Mouse (Mus musculus) CD4-positive helper T cell, adult 2 months (primary cell): Measurements from ENCODE around the gene Epm2a.
"Not testable (repeated sequence)": the region's sequence is repeated elsewhere in the genome, so short reads cannot be mapped to it uniquely, and the experiment has no call there.

Experiments
- DNase-seq: peaks from one replicate; pipeline ENCODE4 v3.0.0-alpha.2; 2012; ENCODE audit warnings: low read depth, missing footprints, low spot score

Epm2a gene

DNA sequence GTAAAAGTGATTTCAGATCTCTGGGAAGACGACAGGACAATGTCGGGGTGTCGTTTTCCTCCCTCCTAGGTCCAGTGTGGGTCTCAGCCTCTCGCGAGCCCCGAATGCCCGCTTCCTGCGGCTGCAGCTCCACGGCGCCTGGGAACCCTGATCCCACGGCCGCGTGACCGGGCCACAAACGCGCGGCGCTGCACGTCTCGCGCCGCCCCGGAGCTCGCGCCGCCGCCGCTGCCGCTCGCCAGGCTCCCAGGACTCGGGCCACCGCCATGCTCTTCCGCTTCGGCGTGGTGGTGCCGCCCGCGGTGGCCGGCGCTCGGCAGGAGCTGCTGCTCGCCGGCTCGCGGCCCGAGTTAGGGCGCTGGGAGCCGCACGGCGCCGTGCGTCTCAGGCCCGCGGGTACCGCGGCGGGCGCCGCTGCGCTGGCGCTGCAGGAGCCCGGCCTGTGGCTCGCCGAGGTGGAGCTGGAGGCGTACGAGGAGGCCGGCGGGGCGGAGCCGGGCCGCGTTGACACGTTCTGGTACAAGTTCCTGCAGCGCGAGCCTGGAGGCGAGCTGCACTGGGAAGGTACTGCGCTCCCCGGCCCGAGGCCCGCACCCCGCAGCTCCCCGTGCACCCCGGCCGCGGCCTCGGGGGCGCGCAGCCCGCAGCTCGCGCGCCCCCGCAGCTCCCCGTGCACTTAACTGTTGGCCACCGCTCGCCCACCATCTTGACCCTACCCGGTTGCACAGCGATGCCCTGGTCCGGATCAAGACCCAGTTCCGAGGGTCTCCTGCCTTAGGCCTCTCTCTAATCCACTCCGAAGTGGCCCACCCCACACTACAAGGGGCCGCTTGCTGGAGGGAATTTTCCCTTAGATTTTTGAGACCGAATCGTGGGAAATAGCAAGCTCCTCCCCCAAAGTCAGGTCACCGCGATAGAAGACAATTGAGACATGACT, at the start of gene Epm2a:
TSS of gene Epm2a (plus strand) at position 200 of the 937 bp plus-strand sequence.
- DNase-seq, result peak; percentile 61

DNA sequence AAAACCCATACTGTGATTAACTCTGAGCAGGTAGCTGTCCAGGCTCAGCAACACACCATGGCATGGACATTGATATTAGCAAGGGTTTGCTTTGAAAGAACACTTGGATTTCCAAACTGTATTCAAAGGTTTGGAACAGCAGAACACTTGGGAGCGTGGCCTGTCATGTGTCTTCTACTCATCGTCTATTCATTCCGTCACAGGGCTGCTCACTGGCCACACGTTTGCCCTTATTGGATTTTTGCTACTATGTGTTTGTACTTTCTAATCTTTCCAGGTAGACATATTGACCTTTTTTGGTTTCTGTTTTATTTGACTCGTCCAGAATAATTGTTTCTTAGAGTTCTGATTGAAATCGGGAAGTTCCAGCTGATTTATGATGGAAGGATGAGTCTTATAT, 44.8 kb upstream of the Epm2a start:
- no peak for DNase-seq

- no peak for DNase-seq
These were observed 37.7 kb upstream of the Epm2a start for GRCm38 (mm10) chr10:11305365-11306053.

DNA sequence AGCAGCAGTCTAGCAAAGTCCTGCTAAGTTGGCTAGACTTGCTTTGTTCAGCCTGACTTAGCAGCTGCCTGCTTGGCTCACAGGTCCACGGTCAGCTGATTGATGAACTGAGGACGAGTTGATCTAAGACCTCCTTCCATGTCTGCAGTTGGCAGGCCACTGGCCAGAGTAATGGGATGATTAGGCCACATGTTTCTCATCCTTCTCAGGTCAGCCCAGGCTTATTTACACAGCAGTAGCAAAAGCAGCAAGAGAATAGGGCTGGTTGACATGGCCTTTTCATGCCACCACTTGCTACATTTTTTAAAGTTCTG, 37.2 kb upstream of the Epm2a start:
- DNase-seq, result no peak

DNA sequence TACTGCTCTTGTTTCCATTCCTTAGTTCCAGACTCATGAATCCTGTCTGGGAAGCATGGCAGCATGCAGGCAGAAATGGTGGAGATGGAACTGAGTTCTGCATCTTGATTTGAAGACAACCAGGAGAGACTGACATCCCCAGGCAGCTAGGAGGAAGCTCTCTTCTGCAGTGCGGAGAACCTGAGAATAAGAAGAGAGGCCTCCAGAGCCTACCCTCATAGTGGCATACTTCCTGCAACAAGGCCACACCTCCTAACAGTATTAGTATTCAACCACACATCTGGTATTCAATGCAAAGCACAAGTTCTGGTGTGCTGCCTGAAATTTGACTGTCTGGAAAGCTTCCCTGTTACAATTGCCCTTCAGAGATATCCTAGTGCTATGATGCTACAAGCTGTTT, 33.3 kb upstream of the Epm2a start:
- no peak for DNase-seq

DNA sequence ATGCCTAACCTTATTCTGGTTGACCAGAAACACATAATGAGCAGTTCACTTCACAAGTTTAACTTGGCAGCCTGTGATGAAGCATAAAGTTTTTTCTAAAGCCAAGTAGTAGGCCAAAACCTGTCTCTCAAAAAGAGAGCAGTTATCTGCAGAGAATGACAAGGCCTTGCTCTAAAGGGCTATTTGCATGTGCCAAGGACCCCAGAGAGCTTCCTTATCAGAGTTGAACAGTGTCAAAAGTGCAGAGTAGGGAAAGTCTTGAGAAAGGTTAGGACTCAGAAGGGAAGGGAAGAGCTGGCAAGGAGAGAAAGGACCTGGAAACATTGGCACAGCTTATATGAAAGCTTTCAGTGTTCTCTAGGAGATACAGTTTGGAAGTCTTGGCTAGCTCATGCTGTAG, 32.7 kb upstream of the Epm2a start:
- no peak for DNase-seq

GRCm38 (mm10) chr10:11317856-11318454, 25.2 kb upstream of the Epm2a start:
- not testable (repeated sequence) for DNase-seq

GRCm38 (mm10) chr10:11319446-11319970, 23.7 kb upstream of the Epm2a start:
- DNase-seq, result no peak

DNA sequence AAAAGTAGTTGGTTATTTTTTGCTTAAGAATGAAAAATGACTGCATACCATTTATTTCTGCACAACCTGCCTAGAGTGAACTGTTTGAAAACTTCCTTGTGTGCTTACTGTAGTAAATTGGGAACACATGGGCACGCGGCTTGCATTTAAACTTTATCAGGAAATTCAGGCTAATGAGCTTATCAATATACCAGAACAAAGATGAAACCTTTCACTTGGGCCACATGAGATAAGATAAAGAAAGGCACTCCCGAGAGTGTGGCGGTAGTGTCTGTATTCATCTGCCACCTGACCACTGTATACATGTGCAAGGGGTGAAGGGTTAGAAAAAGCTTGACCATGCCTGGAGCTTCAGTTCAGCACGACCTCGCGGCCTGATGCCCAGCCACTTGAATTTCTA, 20.9 kb upstream of the Epm2a start:
- DNase-seq, result no peak

GRCm38 (mm10) chr10:11323202-11323898, 19.9 kb upstream of the Epm2a start:
- DNase-seq, result no peak

GRCm38 (mm10) chr10:11326526-11326925, 16.7 kb upstream of the Epm2a start:
- DNase-seq, result no peak

DNA sequence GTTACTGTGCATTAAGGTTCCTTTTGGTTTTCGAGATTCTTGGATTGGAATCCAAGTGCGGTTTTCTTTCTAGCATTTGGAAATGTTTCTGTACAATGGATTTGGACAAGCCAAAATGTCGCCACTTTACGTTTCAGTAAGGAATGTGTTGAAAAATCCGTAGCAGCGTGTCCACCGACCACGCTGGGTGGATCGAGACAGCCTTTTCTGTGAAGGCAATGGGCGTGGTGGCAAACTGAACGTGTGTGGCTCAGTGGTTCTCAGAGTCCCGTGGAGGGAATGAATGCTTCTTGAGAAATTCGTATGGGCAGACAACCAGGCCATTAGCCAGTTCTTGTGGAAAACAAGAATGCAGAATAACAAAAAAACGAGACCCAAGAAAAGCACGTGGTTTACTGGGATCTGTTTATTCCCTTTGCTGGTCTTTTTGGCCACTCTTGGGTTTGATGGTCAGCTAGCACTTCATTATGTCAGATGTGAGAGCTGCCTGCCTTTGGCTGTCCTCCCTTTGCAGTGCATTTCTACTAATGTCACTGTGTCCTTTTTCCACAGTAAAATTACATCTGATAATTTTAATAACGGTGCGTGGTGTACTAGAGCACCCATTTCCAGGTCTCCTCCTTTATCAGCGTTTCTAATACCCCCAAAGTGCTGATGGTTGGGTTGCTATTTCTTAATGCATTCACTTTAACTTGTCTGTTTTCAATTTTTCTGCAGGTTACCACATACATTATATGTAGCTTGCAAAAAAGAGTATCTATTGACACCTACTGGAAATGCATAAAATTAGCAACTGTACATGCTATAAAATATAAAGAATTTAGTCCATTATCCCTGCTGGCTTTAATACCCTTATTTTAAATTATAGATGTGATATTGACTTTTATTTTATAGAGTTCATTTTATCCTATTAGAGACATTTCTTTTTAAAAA, 1.6 kb downstream of the Epm2a start:
- no peak for DNase-seq

DNA sequence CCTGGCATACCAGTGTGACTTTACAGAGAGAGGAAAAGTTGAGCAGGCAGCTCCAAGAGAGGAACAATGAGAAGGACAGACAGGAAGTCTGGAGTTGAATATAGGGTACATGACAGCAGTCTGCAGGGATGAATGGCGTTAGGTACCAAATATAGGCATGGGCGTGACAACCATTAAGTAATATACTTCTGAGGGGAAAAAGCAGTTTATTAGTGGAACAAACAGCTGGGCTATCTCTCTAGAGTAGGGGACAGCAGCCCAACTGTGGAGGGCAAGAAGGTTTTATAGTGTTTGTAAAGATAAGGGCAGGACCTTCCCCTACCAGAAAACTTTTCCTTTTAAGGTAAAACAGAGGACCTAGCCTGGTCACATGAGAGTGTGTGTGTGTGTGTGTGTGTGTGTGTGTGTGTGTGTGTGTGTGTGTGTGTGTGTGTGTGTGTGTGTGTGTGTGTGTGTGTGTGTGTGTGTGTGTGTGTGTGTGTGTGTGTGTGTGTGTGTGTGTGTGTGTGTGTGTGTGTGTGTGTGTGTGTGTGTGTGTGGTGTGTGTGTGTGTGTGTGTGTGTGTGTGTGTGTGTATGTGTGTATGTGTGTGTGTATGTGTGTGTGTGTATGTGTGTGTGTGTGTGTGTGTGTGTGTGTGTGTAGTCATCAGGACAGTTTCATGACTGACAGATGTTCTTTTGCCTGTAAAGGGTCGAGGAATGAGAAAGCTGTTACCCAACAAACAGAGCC, 7.2 kb downstream of the Epm2a start:
- not testable (repeated sequence) for DNase-seq

- DNase-seq, result no peak
These were observed 11.4 kb downstream of the Epm2a start for GRCm38 (mm10) chr10:11354609-11355008.

DNA sequence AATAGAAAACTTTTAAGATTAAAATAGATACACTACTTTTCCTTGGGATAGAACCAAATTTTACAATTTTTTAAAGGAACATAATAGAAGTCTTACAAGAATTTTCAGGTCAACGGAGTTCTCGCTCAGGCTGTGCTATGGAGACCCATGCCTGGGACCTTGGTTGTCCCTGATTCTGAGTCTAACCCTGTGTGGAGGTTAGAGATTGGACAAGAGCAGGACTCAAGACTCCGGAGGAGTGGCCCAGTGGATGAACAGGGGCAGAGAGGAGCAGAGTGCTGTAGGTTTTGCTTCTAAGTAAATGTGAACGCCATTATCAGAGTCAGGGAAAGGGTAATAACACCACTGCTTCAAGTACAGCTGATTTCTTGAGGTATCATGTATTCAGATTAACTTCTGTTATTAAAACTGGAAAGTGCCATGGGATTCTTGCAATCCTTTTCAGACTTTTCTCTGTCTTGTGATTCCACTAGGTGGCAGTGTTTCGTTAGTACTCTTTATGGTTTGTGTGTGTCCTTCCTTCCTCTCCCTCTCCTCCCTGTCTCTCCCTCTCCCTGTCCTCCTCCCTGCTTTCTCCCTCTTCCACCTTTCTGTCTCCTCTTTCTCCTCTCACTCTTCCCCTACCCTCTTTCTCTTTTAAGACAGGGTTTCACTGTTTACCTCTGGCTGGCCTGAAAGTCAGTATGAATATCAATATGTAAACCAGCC, 18.9 kb downstream of the Epm2a start:
- DNase-seq, result no peak

GRCm38 (mm10) chr10:11362896-11363487, 19.8 kb downstream of the Epm2a start:
- no peak for DNase-seq

- no peak for DNase-seq
These were observed 38.1 kb downstream of the Epm2a start for GRCm38 (mm10) chr10:11381302-11381701.

GRCm38 (mm10) chr10:11410926-11411325, 67.7 kb downstream of the Epm2a start:
- no peak for DNase-seq

GRCm38 (mm10) chr10:11420071-11420470, 76.9 kb downstream of the Epm2a start:
- no peak for DNase-seq
